In genomic region chr5:92129321-92129768, GRCm38 (mm10) we compare ENCODE assay signal across 13 mouse cellular contexts. TPM values are rescaled to one million over a fixed set of nuclear protein-coding genes. Genes with fewer than 3 reads are reported as not detected.
DNase-seq lines count a peak whose midpoint lies in the region; ATAC-seq and TF ChIP-seq lines count a peak whose summit lies in the region.
"Had no signal": no experiment of that assay in that cellular context is flagged by ENCODE, and none has a peak within 500 bp of the region (broad histone marks: within the 10 kb centered on the region; RNA-seq: fewer than 3 reads in every experiment).

No protein-coding gene starts in this region.

- H3K27ac ChIP-seq in limb, embryonic 13.5 days, result no peak overlapping the region
- H3K27ac ChIP-seq in limb, embryonic 10.5 days, result no peak overlapping the region
- peak overlapping the region; percentile 90; the same call in 1 of the 2 replicates for H3K27ac ChIP-seq in ES-E14 (ENCODE audit: insufficient read depth, low read depth, low read length, poor library complexity, severe bottlenecking)
- peak overlapping the region; percentile 95 for H3K27ac ChIP-seq in liver, embryonic 12.5 days
- H3K27ac ChIP-seq: neural tube, embryonic 13.5 days had no signal

- H3K27me3 ChIP-seq in limb, embryonic 13.5 days, result no peaks in the 10 kb centered on the region
- no peaks in the 10 kb centered on the region for H3K27me3 ChIP-seq in limb, embryonic 10.5 days (ENCODE audit: low read depth, poor library complexity, severe bottlenecking)
- no peaks in the 10 kb centered on the region for H3K27me3 ChIP-seq in liver, embryonic 12.5 days (replicated peaks)
- H3K27me3 ChIP-seq: neural tube, embryonic 13.5 days had no signal

- H3K9ac ChIP-seq in limb, embryonic 13.5 days, result no peak overlapping the region
- no peak overlapping the region for H3K9ac ChIP-seq in ES-E14 (ENCODE audit: insufficient read depth, low read depth, low read length, poor library complexity, severe bottlenecking)
- peak overlapping the region; percentile 69 for H3K9ac ChIP-seq in liver, embryonic 12.5 days
- H3K9ac ChIP-seq: neural tube, embryonic 13.5 days had no signal

- WGBS in limb, embryonic 13.5 days, result 54% methylated on average over 1 of the region's 1 CpGs
- WGBS in limb, embryonic 10.5 days, result 82% methylated on average over 1 of the region's 1 CpGs
- 100% methylated on average over 1 of the region's 1 CpGs for WGBS in liver, embryonic 12.5 days (ENCODE audit: insufficient replicate concordance)

- H3K4me2 ChIP-seq in limb, embryonic 13.5 days (replicated peaks), result no peak overlapping the region
- H3K4me2 ChIP-seq in liver, embryonic 12.5 days, result peak overlapping the region; percentile 70
- H3K4me2 ChIP-seq: neural tube, embryonic 13.5 days had no signal

- H3K36me3 ChIP-seq in limb, embryonic 13.5 days, result peaks cover 19% of the 10 kb centered on the region
- H3K36me3 ChIP-seq in limb, embryonic 10.5 days, result peaks cover 27% of the 10 kb centered on the region
- H3K36me3 ChIP-seq in ES-E14 (ENCODE audit: control insufficient read depth, insufficient read depth, low read length, poor library complexity, severe bottlenecking), result no peaks in the 10 kb centered on the region
- H3K36me3 ChIP-seq in liver, embryonic 12.5 days, result peaks cover 32% of the 10 kb centered on the region

- peaks cover 11% of the 10 kb centered on the region for H3K4me1 ChIP-seq in limb, embryonic 13.5 days
- H3K4me1 ChIP-seq in limb, embryonic 10.5 days, result peaks cover 10% of the 10 kb centered on the region
- peaks cover 7 to 15% of the 10 kb centered on the region in 2 experiments; a peak in 3 of 4 replicates for H3K4me1 ChIP-seq in ES-E14 (ENCODE audit: control insufficient read depth in 2 of 2, insufficient read depth in 2 of 2, low read length in 2 of 2, poor library complexity in 1 of 2)
- H3K4me1 ChIP-seq in liver, embryonic 12.5 days, result peaks cover 64% of the 10 kb centered on the region

- no peaks in the 10 kb centered on the region for H3K9me3 ChIP-seq in limb, embryonic 13.5 days
- no peaks in the 10 kb centered on the region for H3K9me3 ChIP-seq in limb, embryonic 10.5 days (replicated peaks)
- H3K9me3 ChIP-seq in ES-E14 (ENCODE audit: control insufficient read depth, insufficient read depth, low read depth, low read length), result no peaks in the 10 kb centered on the region
- H3K9me3 ChIP-seq in liver, embryonic 12.5 days (replicated peaks), result 0 out of 2 replicates have a peak, but pooled peaks cover 3% of the 10 kb centered on the region

- in situ Hi-C loops in ES-E14 (cut with MboI; ENCODE audit: low sequenced_read_pairs in 2 of 2, unreplicated experiment in 2 of 2), result no loop called here

- no peak for DNase-seq in limb, embryonic 10.5 days (ENCODE audit: low spot score)
- DNase-seq in ES-E14 (ENCODE audit: low read depth, low spot score) (no peak), NIH3T3 (ENCODE audit: low read depth) (peak; percentile 51)
- DNase-seq in kidney, adult 11 months, result no peak
- DNase-seq in thymus, postnatal 0 days (ENCODE audit: low spot score), result no peak
- DNase-seq: cerebellum, postnatal 14 days; gastrocnemius, adult 2 months; heart, postnatal 36 days; left cerebral cortex, postnatal 4 days had no signal

- H3K4me3 ChIP-seq in limb, embryonic 13.5 days, result no peak overlapping the region
- no peak overlapping the region for H3K4me3 ChIP-seq in limb, embryonic 10.5 days
- H3K4me3 ChIP-seq in ES-E14 (ENCODE audit: insufficient read depth in 1 of 2, low read depth in 1 of 2, low read length in 2 of 2, poor library complexity in 1 of 2, severe bottlenecking in 1 of 2), result no peak overlapping the region
- peak overlapping the region; percentile 63 for H3K4me3 ChIP-seq in liver, embryonic 12.5 days
- H3K4me3 ChIP-seq: gastrocnemius, adult 2 months; layer of hippocampus, adult 2 months; neural tube, embryonic 13.5 days had no signal

- 0 out of 2 replicates have a peak, but pooled peaks have one; percentile 38 for ATAC-seq in limb, embryonic 13.5 days (ENCODE audit: low FRiP score, low read depth)
- no peak for ATAC-seq in liver, embryonic 12.5 days

TF ChIP-seq in ES-E14, 5 proteins besides CTCF, POLR2A, EP300 and RAD21:
- TF ChIP-seq MAFK (IDR thresholded peaks at IDR 0.05; ENCODE audit: insufficient read depth, low read depth, low read length), result no peak
- TF ChIP-seq HCFC1 (IDR thresholded peaks at IDR 0.05; ENCODE audit: borderline replicate concordance, insufficient read depth, low read length), result no peak
- no peak for TF ChIP-seq ZNF384 (IDR thresholded peaks at IDR 0.05; ENCODE audit: low read depth, low read length)
- no peak for TF ChIP-seq ZC3H11A (IDR thresholded peaks at IDR 0.05; ENCODE audit: borderline replicate concordance, low read depth, low read length)
- no peak for TF ChIP-seq CHD2 (IDR thresholded peaks at IDR 0.05; ENCODE audit: low read depth, low read length)

RNA-seq across cellular contexts. Expression of gene Uso1, which starts 8.4 kb away (rescaled TPM):
- polyA plus RNA-seq in limb, embryonic 13.5 days (2015; fragmentation: Nextera tagmentation; extraction: Ambion mirVana), result 50.1 and 53.2 TPM in 2 replicates
- 39.0 and 44.7 TPM in 2 replicates for polyA plus RNA-seq in limb, embryonic 10.5 days (2016; fragmentation: Nextera tagmentation; extraction: Ambion mirVana)
- 40.7 and 51.6 TPM in 2 replicates for total RNA-seq in ES-E14 (2012; rRNA removed)
- polyA plus RNA-seq in liver, embryonic 12.5 days (2016; fragmentation: Nextera tagmentation; extraction: Ambion mirVana), result 35.6 and 37.1 TPM in 2 replicates
- 32.6 and 43.5 TPM in 2 replicates for polyA plus RNA-seq in thymus, postnatal 0 days (2015; fragmentation: Nextera tagmentation; extraction: Ambion mirVana)

RNA-seq across cellular contexts. Expression of gene G3bp2, which starts 45.8 kb away (rescaled TPM):
- 201 and 209 TPM in 2 replicates for polyA plus RNA-seq in limb, embryonic 13.5 days (2015; fragmentation: Nextera tagmentation; extraction: Ambion mirVana)
- 265 and 267 TPM in 2 replicates for polyA plus RNA-seq in limb, embryonic 10.5 days (2016; fragmentation: Nextera tagmentation; extraction: Ambion mirVana)
- total RNA-seq in ES-E14 (2012; rRNA removed), result 246 and 266 TPM in 2 replicates
- 84.0 and 87.0 TPM in 2 replicates for polyA plus RNA-seq in liver, embryonic 12.5 days (2016; fragmentation: Nextera tagmentation; extraction: Ambion mirVana)
- 239 and 240 TPM in 2 replicates for polyA plus RNA-seq in thymus, postnatal 0 days (2015; fragmentation: Nextera tagmentation; extraction: Ambion mirVana)

Comparison
In these comparisons a context has a peak if more than half of its experiments do, and no peak if none do; other contexts are left out.
1. H3K27ac ChIP-seq: peak in ES-E14 (single experiment) and liver, embryonic 12.5 days (single experiment); none in limb, embryonic 13.5 days (single experiment) and limb, embryonic 10.5 days (single experiment).